Mouse (Mus musculus) lung, embryonic 14.5 days (tissue): ENCODE measurements around the gene Unc13b. TPM values are rescaled to one million over a fixed set of nuclear protein-coding genes. Genes with fewer than 3 reads are reported as not detected.

ENCODE experiments used
- ATAC-seq: fragments of 200-750 bp; cut with Nextera tagmentation; 2 replicates; pipeline ENCODE4 v1.8.0; 2017; ENCODE audit warnings: mild to moderate bottlenecking, moderate TSS enrichment, moderate library complexity; ENCODE audit not compliant: insufficient read depth
- DNase-seq: peaks from one replicate; pipeline ENCODE4 v3.0.0-alpha.2; 2015
- H3K27ac ChIP-seq: fragments of 300-500 bp; sonication (generic); 2 replicates; pipeline ENCODE4 v1.5.1; 2014; ENCODE audit warnings: low read depth, mild to moderate bottlenecking, moderate library complexity
- H3K27me3 ChIP-seq: fragments of 300-500 bp; sonication (generic); 2 replicates; pipeline ENCODE4 v1.6.1; 2014; ENCODE audit warnings: low read length, control low read depth; ENCODE audit not compliant: insufficient read depth
- H3K36me3 ChIP-seq: fragments of 300-500 bp; sonication (generic); 2 replicates; pipeline ENCODE4 v1.6.1; 2014; ENCODE audit warnings: control low read depth; ENCODE audit not compliant: insufficient read depth
- H3K4me1 ChIP-seq: fragments of 300-500 bp; sonication (generic); 2 replicates; pipeline ENCODE4 v1.6.1; 2014; ENCODE audit warnings: antibody characterized with exemption, control low read depth; ENCODE audit not compliant: insufficient read depth
- H3K4me2 ChIP-seq: fragments of 300-500 bp; sonication (generic); 2 replicates; pipeline ENCODE4 v1.6.1; 2014; ENCODE audit warnings: mild to moderate bottlenecking
- H3K4me3 ChIP-seq: fragments of 300-500 bp; sonication (generic); 2 replicates; pipeline ENCODE4 v1.5.1; 2014; ENCODE audit warnings: low read depth, low read length
- H3K9ac ChIP-seq: fragments of 300-500 bp; sonication (generic); 2 replicates; pipeline ENCODE4 v1.6.1; 2014
- H3K9me3 ChIP-seq: fragments of 300-500 bp; sonication (generic); 2 replicates; pipeline ENCODE4 v1.6.1; 2016; ENCODE audit warnings: low read depth, low read length, control low read depth
- CTCF ChIP-seq: IDR thresholded peaks from 2 replicates; pipeline ENCODE4 v1.5.1; 2016; ENCODE audit warnings: antibody characterized with exemption, low read depth
- WGBS: fragments of 180-500 bp; shearing (Covaris S2); extraction: QIAGEN DNeasy Blood & Tissue Kit; methylation state at CpG from one replicate; pipeline ENCODE4 v1.1.7; 2014; 5-methylcytosine and 5-hydroxymethylcytosine counted together
- polyA plus RNA-seq: library from polyadenylated mRNA; unstranded; fragments of >200 nt; fragmentation: Nextera tagmentation; extraction: Ambion mirVana; gene quantifications from 2 replicates; pipeline ENCODE4 v1.2.1, GENCODE M21; 2014

The Unc13b gene
- polyA plus RNA-seq, 1 experiment from 2014 or later, result 8.2 TPM

DNA sequence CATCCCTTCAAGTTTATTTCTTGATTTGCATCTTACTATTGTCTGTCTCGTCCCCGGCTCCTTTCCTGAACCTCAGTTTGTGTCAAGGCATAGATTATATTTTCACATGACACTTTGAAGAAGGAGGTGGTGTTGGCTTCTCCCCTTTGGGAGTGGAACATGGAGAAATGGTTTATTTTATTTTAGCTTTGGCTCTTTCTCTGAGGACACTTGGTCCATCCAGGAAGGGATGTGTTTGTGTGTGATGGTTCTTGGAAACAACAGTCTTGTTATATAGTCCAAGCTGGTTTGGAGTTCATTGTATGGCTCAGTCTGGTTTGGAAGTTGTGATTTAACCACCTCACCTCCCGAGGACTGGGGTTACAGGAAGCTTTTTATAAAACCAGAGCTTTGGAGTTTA, 944 bp downstream of the Unc13b start:
- H3K27me3 ChIP-seq, result peaks cover 10% of the 10 kb centered on the region
- no peak overlapping the region for H3K27ac ChIP-seq
- TF ChIP-seq CTCF, result no peak
- DNase-seq (no peak), ATAC-seq (no peak)
- no peaks in the 10 kb centered on the region for H3K9me3 ChIP-seq
- no peaks in the 10 kb centered on the region for H3K4me1 ChIP-seq
- whole genome bisulfite sequencing, result 38% methylated on average over 3 of the region's 3 CpGs
- H3K4me3 ChIP-seq, result peak overlapping the region; percentile 66
- H3K36me3 ChIP-seq, result no peaks in the 10 kb centered on the region
- peak overlapping the region; percentile 90 for H3K4me2 ChIP-seq
- H3K9ac ChIP-seq, result peak overlapping the region; percentile 59; the same call in 1 of the 2 replicates

DNA sequence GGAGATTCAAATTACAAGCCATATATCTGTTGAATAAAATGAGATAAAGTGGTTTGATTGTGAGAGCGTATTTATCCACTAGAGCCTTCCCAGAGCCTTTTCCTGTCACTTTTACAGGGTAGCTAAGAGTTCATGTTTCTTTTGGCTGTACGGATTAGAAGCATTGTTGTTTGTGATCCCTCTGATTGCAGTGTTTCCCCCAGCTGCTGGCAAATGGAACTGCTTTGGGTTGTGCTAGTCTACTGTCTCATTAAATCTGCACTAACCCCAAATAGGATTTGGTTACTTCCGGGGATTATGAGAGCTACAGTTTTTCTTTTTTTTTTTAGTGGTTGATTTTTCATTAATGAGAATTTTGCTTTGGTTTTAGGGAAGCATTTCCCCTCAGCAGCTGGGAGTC, 1.5 kb downstream of the Unc13b start:
- DNase-seq (no peak), ATAC-seq (no peak)

DNA sequence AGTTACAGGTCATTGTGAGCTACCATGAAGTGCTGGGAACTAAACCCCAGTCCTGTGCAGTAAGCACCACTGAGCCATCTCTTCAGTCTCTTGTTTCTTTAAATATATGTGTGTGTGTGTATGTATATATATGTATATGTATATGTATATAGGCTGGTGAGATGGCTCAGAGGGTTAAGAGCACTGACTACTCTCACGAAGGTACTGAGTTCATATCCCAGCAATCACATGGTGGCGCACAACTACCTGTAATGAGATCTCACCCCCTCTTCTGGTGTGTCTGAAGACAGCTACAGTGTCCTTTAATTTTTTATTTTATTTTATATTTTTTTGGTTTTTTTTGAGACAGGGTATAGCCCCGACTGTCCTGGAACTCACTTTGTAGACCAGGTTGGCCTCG, 6.7 kb downstream of the Unc13b start:
- Histone ChIP-seq H3K4me3 (no peak overlapping the region), H3K4me1 (no peaks in the 10 kb centered on the region), H3K4me2 (no peak overlapping the region), H3K36me3 (no peaks in the 10 kb centered on the region), H3K27me3 (no peaks in the 10 kb centered on the region), H3K9me3 (no peaks in the 10 kb centered on the region), H3K9ac (no peak overlapping the region), H3K27ac (no peak overlapping the region)
- 96% methylated on average over 4 of the region's 4 CpGs for WGBS
- DNase-seq (no peak), ATAC-seq (no peak)
- no peak for TF ChIP-seq CTCF

More for the DNA sequence above, 1.5 kb downstream of the Unc13b start:
- peaks cover 10% of the 10 kb centered on the region for H3K27me3 ChIP-seq
- no peak overlapping the region for H3K4me3 ChIP-seq
- H3K9ac ChIP-seq, result no peak overlapping the region
- H3K4me2 ChIP-seq, result no peak overlapping the region
- no peak overlapping the region for H3K27ac ChIP-seq
- no peaks in the 10 kb centered on the region for H3K4me1 ChIP-seq
- H3K9me3 ChIP-seq, result no peaks in the 10 kb centered on the region
- no peak for TF ChIP-seq CTCF
- WGBS, result 62% methylated on average over 3 of the region's 3 CpGs
- H3K36me3 ChIP-seq, result no peaks in the 10 kb centered on the region

DNA sequence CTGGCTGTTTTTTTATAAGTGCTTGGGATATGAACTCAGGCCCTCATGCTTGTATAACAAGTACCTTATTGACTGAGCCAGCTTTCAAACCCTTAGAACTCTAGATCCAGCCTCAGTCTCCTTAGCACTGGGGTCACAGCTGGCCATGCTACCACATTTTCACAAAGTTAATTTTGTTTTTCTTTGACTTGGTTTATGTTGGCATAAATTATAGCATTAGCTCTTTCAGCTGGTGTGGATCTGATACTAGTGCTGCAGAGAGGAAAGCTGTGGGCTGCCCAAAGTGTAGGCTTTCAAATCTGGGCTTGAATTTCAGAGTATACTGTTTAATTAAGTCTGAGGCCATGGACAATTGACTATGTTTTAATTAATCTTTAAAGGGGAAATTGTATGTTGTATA, 16.2 kb downstream of the Unc13b start:
- no peaks in the 10 kb centered on the region for H3K27me3 ChIP-seq
- DNase-seq (no peak), ATAC-seq (no peak)
- no peaks in the 10 kb centered on the region for H3K36me3 ChIP-seq
- no peaks in the 10 kb centered on the region for H3K4me1 ChIP-seq
- no peaks in the 10 kb centered on the region for H3K9me3 ChIP-seq
- no peak for TF ChIP-seq CTCF
- no peak overlapping the region for H3K27ac ChIP-seq
- no peak overlapping the region for H3K4me3 ChIP-seq
- H3K4me2 ChIP-seq, result no peak overlapping the region
- no peak overlapping the region for H3K9ac ChIP-seq

DNA sequence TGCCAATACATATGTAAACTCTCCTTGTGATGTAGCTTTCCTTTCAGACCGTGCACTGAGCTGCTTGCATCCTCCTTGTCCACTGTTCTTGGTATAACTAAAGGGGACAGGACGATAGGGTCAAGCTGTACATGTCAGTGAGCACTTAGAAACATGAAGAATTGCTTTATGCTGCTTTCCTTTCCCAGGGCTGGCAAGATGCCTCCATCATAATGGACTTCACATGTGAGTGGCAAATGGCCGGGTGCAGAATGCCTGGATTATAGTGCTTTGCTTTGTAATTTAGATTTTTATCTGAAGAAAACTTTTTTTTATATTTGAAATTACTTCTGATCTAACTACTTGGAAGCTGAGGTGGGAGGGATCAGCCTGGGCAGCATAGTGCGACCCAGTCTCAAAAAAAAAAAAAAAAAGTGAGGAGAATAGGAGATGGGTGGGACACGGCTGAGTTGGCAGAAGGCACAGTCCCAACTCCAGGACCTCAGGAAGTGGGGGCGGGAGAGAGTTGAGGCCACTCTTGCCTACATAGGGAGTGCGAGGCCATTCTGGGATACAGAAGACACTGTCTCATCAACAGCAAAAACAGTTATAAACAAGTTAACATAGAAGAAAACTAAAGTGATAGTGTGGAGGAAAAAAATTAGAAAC, 19.4 kb downstream of the Unc13b start:
- TF ChIP-seq CTCF, result no peak
- no peaks in the 10 kb centered on the region for H3K9me3 ChIP-seq
- H3K27me3 ChIP-seq, result no peaks in the 10 kb centered on the region
- DNase-seq (no peak), ATAC-seq (no peak)
- H3K27ac ChIP-seq, result no peak overlapping the region
- H3K9ac ChIP-seq, result no peak overlapping the region
- H3K4me3 ChIP-seq, result no peak overlapping the region
- H3K4me2 ChIP-seq, result no peak overlapping the region
- H3K36me3 ChIP-seq, result no peaks in the 10 kb centered on the region
- WGBS, result 54% methylated on average over 7 of the region's 7 CpGs
- H3K4me1 ChIP-seq, result no peaks in the 10 kb centered on the region

DNA sequence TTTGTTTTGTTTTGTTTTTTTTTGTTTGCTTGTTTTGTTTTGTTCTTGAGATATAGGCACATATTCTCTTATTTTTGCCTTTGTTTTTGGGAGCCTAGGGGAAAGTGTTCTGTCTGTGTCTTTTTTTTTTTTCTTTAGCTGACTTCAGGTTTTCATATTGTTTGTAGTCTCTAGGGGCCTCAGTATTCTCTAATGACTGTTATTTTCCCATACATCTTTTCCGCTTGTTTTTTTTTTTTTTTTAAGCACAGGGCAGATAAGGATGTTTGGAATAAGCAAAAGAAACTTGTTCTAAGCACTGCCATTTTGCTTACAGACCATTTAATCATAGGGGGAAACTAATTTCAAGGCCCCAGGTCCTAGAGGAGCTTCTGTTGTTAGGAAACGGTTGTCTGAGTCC, 23.7 kb downstream of the Unc13b start:
- WGBS, result 41% methylated on average over 2 of the region's 2 CpGs
- H3K4me2 ChIP-seq, result no peak overlapping the region

DNA sequence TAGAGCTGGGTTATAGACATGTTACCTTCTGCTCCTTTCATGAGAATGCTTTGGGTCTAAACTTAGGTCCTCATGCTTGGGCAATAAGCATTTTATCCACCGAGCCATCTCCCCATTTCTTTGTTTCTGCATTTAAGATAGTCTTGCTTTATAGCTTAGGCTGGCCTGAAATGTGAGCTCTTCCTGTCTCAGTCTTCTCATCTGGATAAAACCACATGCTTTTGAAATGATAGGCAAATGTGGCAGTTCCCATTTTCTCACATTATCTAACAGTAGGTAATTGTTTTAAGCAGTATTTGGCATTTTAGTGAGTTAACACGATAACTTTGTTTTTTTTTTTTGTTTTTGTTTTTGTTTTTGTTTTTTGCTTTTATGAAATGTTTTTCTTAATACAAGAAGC, 31.2 kb downstream of the Unc13b start:
- Histone ChIP-seq H3K4me2 (no peak overlapping the region), H3K4me3 (no peak overlapping the region), H3K27ac (no peak overlapping the region), H3K9ac (no peak overlapping the region), H3K36me3 (no peaks in the 10 kb centered on the region), H3K9me3 (no peaks in the 10 kb centered on the region), H3K4me1 (no peaks in the 10 kb centered on the region), H3K27me3 (no peaks in the 10 kb centered on the region)
- no peak for TF ChIP-seq CTCF
- DNase-seq, result no peak
- ATAC-seq, result no peak
- whole genome bisulfite sequencing, result 84% methylated on average over 2 of the region's 2 CpGs

More for the DNA sequence above, 23.7 kb downstream of the Unc13b start:
- no peak overlapping the region for H3K9ac ChIP-seq
- H3K4me3 ChIP-seq, result no peak overlapping the region
- ATAC-seq, result no peak
- H3K27ac ChIP-seq, result no peak overlapping the region
- no peak for TF ChIP-seq CTCF
- DNase-seq, result no peak
- H3K4me1 ChIP-seq, result no peaks in the 10 kb centered on the region
- no peaks in the 10 kb centered on the region for H3K9me3 ChIP-seq
- H3K36me3 ChIP-seq, result no peaks in the 10 kb centered on the region
- no peaks in the 10 kb centered on the region for H3K27me3 ChIP-seq
